Mouse (Mus musculus) adrenal gland, postnatal 10 days (tissue): Measurements from ENCODE around the gene Slc25a48. TPM values are rescaled to one million over a fixed set of nuclear protein-coding genes. Genes with fewer than 3 reads are reported as not detected.

Experiments
- DNase-seq: peaks from one replicate; pipeline ENCODE4 v3.0.0; 2021; ENCODE audit warnings: mixed read lengths
- total RNA-seq, 2 experiments: library from RNA; stranded (reverse); gene quantifications; 2 replicates each; pipeline ENCODE4 v1.2.3; 2021

Gene Slc25a48
- total RNA-seq, 2 experiments from 2014 or later = 4.1 to 4.5 TPM

GRCm38 (mm10) chr13:56509796-56510195, 71.6 kb downstream of the Slc25a48 start:
- no peak for DNase-seq

DNA sequence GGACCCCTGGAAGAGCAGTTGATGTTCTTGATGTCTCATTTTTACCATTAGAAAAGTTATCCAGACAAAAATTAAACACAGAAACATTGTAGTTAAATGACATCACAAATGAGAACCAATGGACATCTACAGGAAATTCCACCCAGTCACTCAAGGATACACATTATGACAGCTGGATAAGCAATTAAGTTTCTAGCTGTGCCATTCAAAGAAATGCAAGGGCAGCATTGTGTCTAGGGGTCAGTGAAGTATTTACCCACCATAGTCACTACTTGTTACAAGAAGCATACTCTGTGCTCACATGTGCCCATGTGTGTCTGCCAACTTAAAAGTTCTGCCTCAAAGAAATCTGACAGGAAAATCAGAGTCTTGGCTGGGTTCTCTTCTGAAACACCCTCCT, 75.4 kb downstream of the Slc25a48 start:
- DNase-seq = no peak

- no peak for DNase-seq
These were observed 78.2 kb downstream of the Slc25a48 start for GRCm38 (mm10) chr13:56516311-56516710.

- no peak for DNase-seq
These were observed 78.7 kb downstream of the Slc25a48 start for GRCm38 (mm10) chr13:56516816-56517215.

GRCm38 (mm10) chr13:56522081-56522820, 84.1 kb downstream of the Slc25a48 start, which contains the start of gene Fbxl21:
Fbxl21 (plus strand) TSS chr13:56522472.
- DNase-seq = peak; percentile 98

DNA sequence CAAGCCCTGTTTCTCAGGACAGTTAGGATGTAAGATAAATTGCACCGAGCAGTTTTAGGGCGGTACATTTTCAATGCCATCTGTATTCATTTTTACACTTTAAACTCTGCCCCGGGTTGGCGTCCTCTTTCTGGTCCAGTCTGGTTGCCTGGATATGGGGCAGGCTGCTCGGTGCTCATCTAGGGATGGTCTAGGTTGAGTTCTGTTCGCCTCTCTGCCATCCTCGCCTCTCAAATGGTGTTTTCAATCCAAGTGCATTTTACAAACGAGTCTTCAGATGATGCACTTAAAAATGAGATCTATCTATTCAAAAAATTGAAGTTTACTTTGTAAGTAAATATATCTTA, 84.6 kb downstream of the Slc25a48 start:
- DNase-seq = no peak

Other genes with a start within 250 kb of the Slc25a48 start
- gene Neurog1, start 186.2 kb upstream of the Slc25a48 start, total RNA-seq = not detected
- 10 to 100 TPM; 15.0 to 16.3 TPM for gene Cxcl14, start 141.8 kb upstream of the Slc25a48 start, total RNA-seq
- gene Gm3045, start 11.8 kb upstream of the Slc25a48 start, total RNA-seq = not detected
- not detected for gene Il9, start 43.9 kb downstream of the Slc25a48 start, total RNA-seq
- gene Fbxl21, start 84.1 kb downstream of the Slc25a48 start, total RNA-seq = 1 to 10 TPM; 2.5 to 4.5 TPM
- 10 to 100 TPM; 31.2 to 68.1 TPM for gene Lect2, start 110.1 kb downstream of the Slc25a48 start, total RNA-seq
- gene Tgfbi, start 171.2 kb downstream of the Slc25a48 start, total RNA-seq = 10 to 100 TPM; 52.0 to 57.7 TPM